Mouse (Mus musculus): ENCODE data around the gene Fubp3. TPM values are rescaled to one million over a fixed set of nuclear protein-coding genes. Genes with fewer than 3 reads are reported as not detected.

Fubp3 gene
- polyA plus RNA-seq, 2 experiments: 59.4 to 86.3 TPM

DNA sequence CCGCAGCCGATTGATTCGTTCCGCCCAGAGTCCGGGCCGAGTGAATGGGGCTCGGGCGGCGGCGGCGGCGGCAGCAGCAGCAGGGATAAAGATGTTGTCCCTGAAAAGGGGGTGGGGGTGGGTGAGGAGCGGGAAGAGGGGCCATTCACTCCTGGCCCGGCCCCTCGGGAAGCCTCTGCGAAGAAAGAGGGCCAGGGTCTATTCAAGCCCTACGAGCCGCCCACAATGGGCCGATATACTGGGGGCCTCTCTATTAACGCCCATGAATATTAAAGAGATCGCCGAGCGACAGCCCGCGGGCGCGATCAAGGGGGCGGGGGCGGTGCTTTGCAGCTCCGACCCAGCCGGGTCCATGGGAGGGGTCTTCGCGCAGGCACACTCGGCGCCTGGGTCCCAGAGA, 64.3 kb downstream of the Fubp3 start:
- Histone ChIP-seq H3K27me3 (ENCODE audit: control insufficient read depth, insufficient read depth, low read length) (peaks cover 90% of the 10 kb centered on the region), H3K36me3 (ENCODE audit: control insufficient read depth, insufficient read depth, low read length) (no peaks in the 10 kb centered on the region), H3K4me2 (replicated peaks; ENCODE audit: low read depth, low read length, severe bottlenecking) (peak overlapping the region; percentile 36), H3K4me1 (ENCODE audit: control insufficient read depth, insufficient read depth, low read length) (peaks cover 15% of the 10 kb centered on the region), H3K4me3 (replicated peaks; ENCODE audit: low read length) (peak overlapping the region; percentile 27), H3K27ac (replicated peaks; ENCODE audit: low read depth, low read length) (no peak overlapping the region), H3K9me3 (ENCODE audit: control insufficient read depth, low read length) (no peaks in the 10 kb centered on the region), H3K9ac (ENCODE audit: low read depth, low read length, severe bottlenecking) (no peak overlapping the region; the same call in 1 of the 2 replicates)
- no peak for DNase-seq (ENCODE audit: low spot score)
- WGBS: under 1% methylated on average over 32 of the region's 35 CpGs
- TF ChIP-seq POLR2A (IDR thresholded peaks at IDR 0.05; ENCODE audit: borderline replicate concordance, extremely low read depth, insufficient read depth, insufficient read length): no peak
- no peak for ATAC-seq (ENCODE audit: low FRiP score, low read depth)

DNA sequence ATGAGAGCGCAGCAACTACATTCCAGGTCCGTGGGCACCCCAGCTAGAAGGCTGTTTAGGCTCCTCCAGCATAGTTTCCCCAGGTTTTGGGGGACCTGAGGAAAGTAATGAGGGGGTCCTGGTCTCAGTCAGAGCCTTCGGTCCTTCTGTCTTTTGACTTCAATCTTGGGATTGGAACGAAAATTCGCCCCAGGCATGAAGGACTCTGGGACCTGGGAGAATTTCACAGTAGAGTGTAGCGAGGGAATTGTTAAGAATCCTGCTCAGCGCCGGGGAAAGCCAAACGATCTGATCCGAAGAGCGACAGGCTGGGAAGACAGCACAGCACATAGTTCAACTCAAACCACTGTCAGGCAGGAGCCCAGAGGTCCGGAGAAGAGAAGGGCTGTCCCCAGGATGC, 64.9 kb downstream of the Fubp3 start:
- peaks cover 96% of the 10 kb centered on the region for H3K27me3 ChIP-seq (ENCODE audit: control insufficient read depth, insufficient read depth, low read length)
- DNase-seq (ENCODE audit: low spot score) (no peak), ATAC-seq (ENCODE audit: low FRiP score, low read depth) (no peak)
- WGBS: 3% methylated on average over 12 of the region's 12 CpGs
- H3K27ac ChIP-seq (replicated peaks; ENCODE audit: low read depth, low read length): no peak overlapping the region
- H3K4me2 ChIP-seq (replicated peaks; ENCODE audit: low read depth, low read length, severe bottlenecking): no peak overlapping the region
- no peak for TF ChIP-seq POLR2A (IDR thresholded peaks at IDR 0.05; ENCODE audit: borderline replicate concordance, extremely low read depth, insufficient read depth, insufficient read length)
- H3K4me3 ChIP-seq (replicated peaks; ENCODE audit: low read length): no peak overlapping the region
- no peak overlapping the region for H3K9ac ChIP-seq (ENCODE audit: low read depth, low read length, severe bottlenecking)
- no peaks in the 10 kb centered on the region for H3K36me3 ChIP-seq (ENCODE audit: control insufficient read depth, insufficient read depth, low read length)
- peaks cover 15% of the 10 kb centered on the region for H3K4me1 ChIP-seq (ENCODE audit: control insufficient read depth, insufficient read depth, low read length)
- H3K9me3 ChIP-seq (ENCODE audit: control insufficient read depth, low read length): no peaks in the 10 kb centered on the region

DNA sequence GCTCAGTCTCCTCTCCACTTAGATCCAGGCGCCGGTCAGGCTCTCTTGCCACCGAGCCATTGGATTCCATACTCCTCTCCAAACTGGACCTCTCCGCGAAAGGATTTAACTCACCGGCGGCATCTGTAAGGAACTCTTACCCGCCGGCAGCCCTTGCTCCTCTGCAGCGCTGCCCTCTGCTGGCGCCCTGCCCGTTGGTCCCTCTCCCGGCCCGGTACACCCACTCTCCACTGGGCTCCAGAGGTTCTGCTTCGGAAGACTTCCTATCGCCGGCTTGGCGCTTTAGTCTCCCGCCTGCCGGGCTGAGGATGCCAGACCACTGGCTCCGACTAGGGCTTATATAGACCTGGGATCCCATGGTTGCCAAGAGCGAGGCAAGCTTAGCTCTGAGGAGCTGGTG, 65.4 kb downstream of the Fubp3 start:
- 2% methylated on average over 22 of the region's 22 CpGs for WGBS
- H3K4me2 ChIP-seq (replicated peaks; ENCODE audit: low read depth, low read length, severe bottlenecking): no peak overlapping the region; the same call in 1 of the 2 replicates

DNA sequence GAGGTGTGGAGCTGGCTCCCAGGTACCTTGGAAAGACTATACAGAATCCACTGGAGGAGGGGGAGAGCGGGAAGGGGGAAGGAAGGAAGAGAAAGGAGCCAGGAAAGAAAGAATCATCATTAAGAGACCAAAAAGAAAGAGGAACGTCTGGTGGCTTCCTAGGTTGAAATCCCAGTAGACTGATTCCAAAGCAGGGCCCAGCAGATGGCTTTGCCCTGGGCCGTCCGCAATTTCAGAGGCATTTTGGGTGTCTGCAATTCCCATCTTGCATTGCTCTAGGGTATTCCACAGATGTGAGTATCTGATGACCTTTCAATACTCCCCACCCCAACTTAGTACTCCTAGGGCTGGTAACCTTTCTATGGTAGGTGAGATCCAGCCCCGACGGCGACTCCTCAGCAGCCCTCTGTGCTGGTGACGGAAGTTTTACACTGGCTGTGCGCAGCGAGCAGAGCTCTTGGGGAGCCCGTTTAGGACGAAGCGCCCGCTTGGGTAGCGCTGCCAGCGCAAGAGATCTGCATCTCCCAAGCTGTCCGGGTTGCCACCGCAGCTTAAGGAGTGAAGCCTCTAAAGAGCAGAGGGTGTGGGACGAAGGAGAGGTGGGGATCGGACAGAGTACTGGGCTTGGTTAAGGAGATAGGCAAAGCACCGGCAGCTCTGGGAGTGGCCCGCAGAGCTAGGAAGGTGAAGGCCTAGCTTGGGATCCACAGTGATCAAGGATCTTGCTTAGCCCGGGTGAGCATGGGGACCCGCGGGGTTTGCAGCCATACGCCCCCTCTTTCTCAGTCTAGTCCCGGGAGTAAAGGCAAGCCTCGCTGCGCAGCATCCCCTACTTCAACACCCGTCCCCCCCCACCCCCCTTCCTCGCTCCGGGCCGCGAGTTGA, 66.4 kb downstream of the Fubp3 start:
- H3K27ac ChIP-seq (replicated peaks; ENCODE audit: low read depth, low read length): no peak overlapping the region
- H3K9me3 ChIP-seq (ENCODE audit: control insufficient read depth, low read length): no peaks in the 10 kb centered on the region
- WGBS: 2% methylated on average over 32 of the region's 34 CpGs
- H3K4me3 ChIP-seq (replicated peaks; ENCODE audit: low read length): no peak overlapping the region
- peaks cover 15% of the 10 kb centered on the region for H3K4me1 ChIP-seq (ENCODE audit: control insufficient read depth, insufficient read depth, low read length)
- no peak overlapping the region for H3K9ac ChIP-seq (ENCODE audit: low read depth, low read length, severe bottlenecking)
- no peak for TF ChIP-seq POLR2A (IDR thresholded peaks at IDR 0.05; ENCODE audit: borderline replicate concordance, extremely low read depth, insufficient read depth, insufficient read length)
- H3K36me3 ChIP-seq (ENCODE audit: control insufficient read depth, insufficient read depth, low read length): no peaks in the 10 kb centered on the region
- DNase-seq (ENCODE audit: low spot score): no peak
- ATAC-seq (ENCODE audit: low FRiP score, low read depth): no peak
- H3K27me3 ChIP-seq (ENCODE audit: control insufficient read depth, insufficient read depth, low read length): peaks cover 96% of the 10 kb centered on the region
- no peak overlapping the region for H3K4me2 ChIP-seq (replicated peaks; ENCODE audit: low read depth, low read length, severe bottlenecking)

More for the DNA sequence above, 65.4 kb downstream of the Fubp3 start:
- Histone ChIP-seq H3K9me3 (ENCODE audit: control insufficient read depth, low read length) (no peaks in the 10 kb centered on the region), H3K4me1 (ENCODE audit: control insufficient read depth, insufficient read depth, low read length) (peaks cover 15% of the 10 kb centered on the region), H3K9ac (ENCODE audit: low read depth, low read length, severe bottlenecking) (no peak overlapping the region), H3K27ac (replicated peaks; ENCODE audit: low read depth, low read length) (no peak overlapping the region), H3K27me3 (ENCODE audit: control insufficient read depth, insufficient read depth, low read length) (peaks cover 96% of the 10 kb centered on the region), H3K4me3 (replicated peaks; ENCODE audit: low read length) (peak overlapping the region; percentile 7; the same call in 1 of the 2 replicates), H3K36me3 (ENCODE audit: control insufficient read depth, insufficient read depth, low read length) (no peaks in the 10 kb centered on the region)
- DNase-seq (ENCODE audit: low spot score) (no peak), ATAC-seq (ENCODE audit: low FRiP score, low read depth) (no peak)
- no peak for TF ChIP-seq POLR2A (IDR thresholded peaks at IDR 0.05; ENCODE audit: borderline replicate concordance, extremely low read depth, insufficient read depth, insufficient read length)

DNA sequence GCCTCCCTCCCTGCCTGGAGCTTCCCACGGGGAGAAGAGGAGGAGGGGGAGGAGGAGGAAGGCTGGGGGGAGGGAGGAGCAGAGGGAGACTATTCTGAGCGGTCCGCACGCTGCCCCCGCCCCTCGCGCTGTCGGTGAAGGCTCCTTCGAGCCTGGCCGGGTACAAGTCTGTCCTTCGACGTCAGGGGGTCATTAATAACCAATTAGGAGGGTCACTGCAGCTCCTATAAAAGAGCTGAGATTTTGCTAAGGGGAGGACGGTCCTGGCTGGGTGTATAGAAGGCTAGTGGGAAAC, 67.0 kb downstream of the Fubp3 start:
- H3K4me3 ChIP-seq (replicated peaks; ENCODE audit: low read length): no peak overlapping the region
- H3K9me3 ChIP-seq (ENCODE audit: control insufficient read depth, low read length): no peaks in the 10 kb centered on the region
- no peak overlapping the region for H3K27ac ChIP-seq (replicated peaks; ENCODE audit: low read depth, low read length)
- no peak for TF ChIP-seq POLR2A (IDR thresholded peaks at IDR 0.05; ENCODE audit: borderline replicate concordance, extremely low read depth, insufficient read depth, insufficient read length)
- DNase-seq (ENCODE audit: low spot score): no peak
- H3K4me2 ChIP-seq (replicated peaks; ENCODE audit: low read depth, low read length, severe bottlenecking): no peak overlapping the region
- H3K9ac ChIP-seq (ENCODE audit: low read depth, low read length, severe bottlenecking): no peak overlapping the region
- H3K27me3 ChIP-seq (ENCODE audit: control insufficient read depth, insufficient read depth, low read length): peaks cover 96% of the 10 kb centered on the region
- H3K4me1 ChIP-seq (ENCODE audit: control insufficient read depth, insufficient read depth, low read length): peaks cover 15% of the 10 kb centered on the region
- ATAC-seq (ENCODE audit: low FRiP score, low read depth): no peak
- no peaks in the 10 kb centered on the region for H3K36me3 ChIP-seq (ENCODE audit: control insufficient read depth, insufficient read depth, low read length)
- 3% methylated on average over 12 of the region's 13 CpGs for WGBS
